Mouse (Mus musculus) liver, embryonic 11.5 days (tissue): Measurements from ENCODE around the gene Akt1. TPM values are rescaled to one million over a fixed set of nuclear protein-coding genes. Genes with fewer than 3 reads are reported as not detected.

ENCODE experiments used
- ATAC-seq: fragments of 200-750 bp; cut with Nextera tagmentation; replicated peaks from 2 replicates; pipeline ENCODE4 v1.8.0; 2017; ENCODE audit warnings: moderate number of reproducible peaks, mild to moderate bottlenecking, moderate TSS enrichment, moderate library complexity; ENCODE audit not compliant: low FRiP score
- DNase-seq: peaks from one replicate; pipeline ENCODE4 v3.0.0-alpha.2; 2017; ENCODE audit warnings: low spot score
- H3K27ac ChIP-seq: fragments of 300-500 bp; sonication (generic); 2 replicates; pipeline ENCODE4 v1.5.1; 2014; ENCODE audit warnings: mild to moderate bottlenecking, low read depth, low read length, control low read depth
- H3K27me3 ChIP-seq: fragments of 300-500 bp; sonication (generic); replicated peaks from 2 replicates; pipeline ENCODE4 v1.6.1; 2014; ENCODE audit warnings: low read length, mixed read lengths; ENCODE audit not compliant: control insufficient read depth, insufficient read depth
- H3K36me3 ChIP-seq: fragments of 300-500 bp; sonication (generic); 2 replicates; pipeline ENCODE4 v1.6.1; 2014; ENCODE audit warnings: mild to moderate bottlenecking, low read length, moderate library complexity, mixed read lengths; ENCODE audit not compliant: control insufficient read depth, insufficient read depth
- H3K4me1 ChIP-seq: fragments of 300-500 bp; sonication (generic); replicated peaks from 2 replicates; pipeline ENCODE4 v1.6.1; 2014; ENCODE audit warnings: low read length, mixed read lengths; ENCODE audit not compliant: control insufficient read depth, insufficient read depth
- H3K4me2 ChIP-seq: fragments of 300-500 bp; sonication (generic); 2 replicates; pipeline ENCODE4 v1.6.1; 2014; ENCODE audit warnings: mild to moderate bottlenecking, control low read depth, moderate library complexity
- H3K4me3 ChIP-seq: fragments of 300-500 bp; sonication (generic); 2 replicates; pipeline ENCODE4 v1.5.1; 2014; ENCODE audit warnings: low read depth, low read length, control low read depth
- H3K9ac ChIP-seq: fragments of 300-500 bp; sonication (generic); 2 replicates; pipeline ENCODE4 v1.6.1; 2014; ENCODE audit warnings: low read depth, low read length, control low read depth
- H3K9me3 ChIP-seq: fragments of 300-500 bp; sonication (generic); 2 replicates; pipeline ENCODE4 v1.6.1; 2016; ENCODE audit warnings: low read length, inconsistent platforms, mixed read lengths; ENCODE audit not compliant: control insufficient read depth
- WGBS: fragments of 180-500 bp; shearing (Covaris S2); extraction: QIAGEN DNeasy Blood & Tissue Kit; methylation state at CpG from one replicate; pipeline ENCODE4 v1.1.7; 2014; 5-methylcytosine and 5-hydroxymethylcytosine counted together
- polyA plus RNA-seq: library from polyadenylated mRNA; unstranded; fragments of >200 nt; fragmentation: Nextera tagmentation; extraction: Ambion mirVana; gene quantifications from 2 replicates; pipeline ENCODE4 v1.2.1, GENCODE M21; 2014

Akt1 gene
- polyA plus RNA-seq, 1 experiment from 2014 or later, result 62.9 TPM

- no peak for ATAC-seq
- Histone ChIP-seq H3K4me3 (no peak overlapping the region), H3K27me3 (no peaks in the 10 kb centered on the region), H3K9ac (no peak overlapping the region), H3K4me1 (peaks cover 30% of the 10 kb centered on the region), H3K4me2 (no peak overlapping the region; the same call in 1 of the 2 replicates), H3K27ac (no peak overlapping the region; the same call in 1 of the 2 replicates), H3K36me3 (peaks cover 38% of the 10 kb centered on the region), H3K9me3 (no peaks in the 10 kb centered on the region)
- DNase-seq, result no peak
- WGBS, result 62% methylated on average over 10 of the region's 10 CpGs
These were observed 6.9 kb downstream of the Akt1 start for GRCm38 (mm10) chr12:112667619-112668297.

- Histone ChIP-seq H3K9ac (no peak overlapping the region), H3K4me2 (no peak overlapping the region), H3K27ac (no peak overlapping the region), H3K36me3 (peaks cover 45% of the 10 kb centered on the region), H3K9me3 (no peaks in the 10 kb centered on the region), H3K27me3 (no peaks in the 10 kb centered on the region), H3K4me3 (no peak overlapping the region), H3K4me1 (peaks cover 16% of the 10 kb centered on the region)
- ATAC-seq, result no peak
- DNase-seq, result no peak
- WGBS, result 88% methylated on average over 9 of the region's 9 CpGs
These were observed 8.7 kb downstream of the Akt1 start for GRCm38 (mm10) chr12:112665881-112666544.

GRCm38 (mm10) chr12:112665445-112665844 is 9.2 kb downstream of the Akt1 start:
- DNase-seq (no peak), ATAC-seq (no peak)
- Histone ChIP-seq H3K9ac (no peak overlapping the region), H3K36me3 (peaks cover 49% of the 10 kb centered on the region), H3K27me3 (no peaks in the 10 kb centered on the region), H3K4me1 (peaks cover 16% of the 10 kb centered on the region), H3K4me2 (no peak overlapping the region), H3K27ac (no peak overlapping the region), H3K4me3 (no peak overlapping the region), H3K9me3 (no peaks in the 10 kb centered on the region)
- WGBS, result 81% methylated on average over 18 of the region's 18 CpGs

GRCm38 (mm10) chr12:112664656-112665055 is 10.0 kb downstream of the Akt1 start:
- Histone ChIP-seq H3K27ac (no peak overlapping the region), H3K36me3 (peaks cover 52% of the 10 kb centered on the region), H3K4me1 (peaks cover 15% of the 10 kb centered on the region), H3K27me3 (no peaks in the 10 kb centered on the region), H3K9ac (no peak overlapping the region), H3K4me3 (no peak overlapping the region), H3K9me3 (no peaks in the 10 kb centered on the region), H3K4me2 (no peak overlapping the region)
- WGBS, result 78% methylated on average over 5 of the region's 5 CpGs
- no peak for DNase-seq
- ATAC-seq, result no peak

- peaks cover 15% of the 10 kb centered on the region for H3K4me1 ChIP-seq
- no peak for ATAC-seq
- H3K9ac ChIP-seq, result no peak overlapping the region
- H3K9me3 ChIP-seq, result no peaks in the 10 kb centered on the region
- H3K27ac ChIP-seq, result no peak overlapping the region
- H3K4me3 ChIP-seq, result no peak overlapping the region
- peaks cover 51% of the 10 kb centered on the region for H3K36me3 ChIP-seq
- H3K4me2 ChIP-seq, result no peak overlapping the region
- no peak for DNase-seq
- no peaks in the 10 kb centered on the region for H3K27me3 ChIP-seq
- 65% methylated on average over 2 of the region's 2 CpGs for WGBS
These were observed 10.6 kb downstream of the Akt1 start for GRCm38 (mm10) chr12:112664124-112664523.

- 90% methylated on average over 12 of the region's 12 CpGs for WGBS
- no peak for ATAC-seq
- H3K36me3 ChIP-seq, result peaks cover 52% of the 10 kb centered on the region
- H3K4me2 ChIP-seq, result no peak overlapping the region
- no peak overlapping the region for H3K4me3 ChIP-seq
- H3K27ac ChIP-seq, result no peak overlapping the region
- H3K27me3 ChIP-seq, result no peaks in the 10 kb centered on the region
- H3K4me1 ChIP-seq, result peaks cover 12% of the 10 kb centered on the region
- DNase-seq, result no peak
- no peak overlapping the region for H3K9ac ChIP-seq
- H3K9me3 ChIP-seq, result no peaks in the 10 kb centered on the region
These were observed 11.0 kb downstream of the Akt1 start for GRCm38 (mm10) chr12:112663716-112664115.

- DNase-seq, result no peak
- Histone ChIP-seq H3K9ac (no peak overlapping the region), H3K36me3 (peaks cover 52% of the 10 kb centered on the region), H3K4me2 (no peak overlapping the region), H3K4me3 (no peak overlapping the region), H3K27ac (no peak overlapping the region), H3K27me3 (no peaks in the 10 kb centered on the region), H3K4me1 (peaks cover 9% of the 10 kb centered on the region), H3K9me3 (no peaks in the 10 kb centered on the region)
- WGBS, result 91% methylated on average over 11 of the region's 11 CpGs
- no peak for ATAC-seq
These were observed 11.4 kb downstream of the Akt1 start for GRCm38 (mm10) chr12:112663303-112663702.

GRCm38 (mm10) chr12:112661851-112662250 is 12.8 kb downstream of the Akt1 start:
- DNase-seq (no peak), ATAC-seq (no peak)
- H3K36me3 ChIP-seq, result peaks cover 58% of the 10 kb centered on the region
- H3K9ac ChIP-seq, result no peak overlapping the region
- WGBS, result 85% methylated on average over 9 of the region's 9 CpGs
- H3K4me2 ChIP-seq, result no peak overlapping the region
- H3K9me3 ChIP-seq, result no peaks in the 10 kb centered on the region
- no peak overlapping the region for H3K4me3 ChIP-seq
- H3K4me1 ChIP-seq, result peaks cover 9% of the 10 kb centered on the region
- no peak overlapping the region for H3K27ac ChIP-seq
- H3K27me3 ChIP-seq, result no peaks in the 10 kb centered on the region

- H3K27me3 ChIP-seq, result no peaks in the 10 kb centered on the region
- H3K27ac ChIP-seq, result peak overlapping the region; percentile 62
- H3K4me1 ChIP-seq, result peaks cover 9% of the 10 kb centered on the region
- H3K4me2 ChIP-seq, result no peak overlapping the region
- ATAC-seq, result no peak
- no peaks in the 10 kb centered on the region for H3K9me3 ChIP-seq
- WGBS, result 85% methylated on average over 3 of the region's 3 CpGs
- H3K4me3 ChIP-seq, result no peak overlapping the region
- peaks cover 63% of the 10 kb centered on the region for H3K36me3 ChIP-seq
- H3K9ac ChIP-seq, result no peak overlapping the region
- DNase-seq, result no peak
These were observed 13.4 kb downstream of the Akt1 start for GRCm38 (mm10) chr12:112661327-112661605.
